ENCODE assay signal across 10 mouse cellular contexts in the genomic region with DNA sequence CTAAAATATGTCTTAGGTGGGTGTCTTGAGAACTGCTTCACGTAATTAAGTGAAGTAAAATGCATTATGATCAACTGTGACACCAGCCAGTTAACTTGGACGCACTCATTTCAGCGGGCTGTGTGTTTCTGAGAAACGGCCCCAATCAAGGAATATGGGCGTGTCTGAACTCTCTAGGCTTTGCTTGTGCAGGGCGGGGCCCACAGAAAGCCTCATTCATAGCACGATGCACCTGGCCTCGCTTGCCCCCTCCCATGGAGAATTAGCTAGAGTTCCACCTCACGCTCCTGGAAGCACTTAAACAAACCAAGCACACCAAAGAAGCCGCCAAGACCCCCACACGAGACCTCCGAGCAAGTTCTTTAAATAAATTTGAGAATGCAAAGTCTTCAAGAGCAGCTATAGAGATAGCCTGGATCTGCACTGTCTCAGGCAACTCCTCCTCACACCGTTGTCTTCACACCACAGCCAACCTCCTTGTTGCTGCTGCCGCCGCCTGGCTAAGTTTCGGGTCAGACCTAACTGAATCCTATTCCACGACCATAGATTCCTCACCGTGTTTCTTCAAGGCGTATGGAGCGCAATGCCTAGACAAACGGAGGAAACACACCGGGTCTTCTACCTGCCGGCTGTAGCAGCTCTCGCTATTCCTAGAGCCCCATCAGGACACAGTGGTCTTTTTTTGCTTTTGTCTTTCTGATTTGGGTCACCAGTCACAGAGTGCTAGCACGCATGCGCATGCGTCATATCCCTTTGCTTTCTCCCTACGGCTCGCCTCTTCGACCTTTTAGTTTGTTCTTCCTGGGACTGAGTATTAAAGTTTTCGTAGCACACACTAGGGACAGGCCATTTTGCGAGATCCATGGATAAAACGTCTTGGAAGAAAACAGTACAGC.
DNase-seq lines count a peak whose midpoint lies in the region; ATAC-seq and TF ChIP-seq lines count a peak whose summit lies in the region.
"Had no signal": no experiment of that assay in that cellular context is flagged by ENCODE, and none has a peak within 500 bp of the region (broad histone marks: within the 10 kb centered on the region; RNA-seq: fewer than 3 reads in every experiment).

No protein-coding gene starts in this region.

- TF ChIP-seq CTCF in midbrain, postnatal 0 days (IDR thresholded peaks at IDR 0.05), result no peak
- peak; percentile 40 for TF ChIP-seq CTCF in intestine, postnatal 0 days (IDR thresholded peaks at IDR 0.05; ENCODE audit: low read depth)

- H3K4me1 ChIP-seq in heart, embryonic 14.5 days (ENCODE audit: control insufficient read depth in 2 of 2, insufficient read depth in 2 of 2, low read length in 2 of 2), result peaks cover 6 to 14% of the 10 kb centered on the region in 2 experiments; a peak in 3 of 4 replicates
- H3K4me1 ChIP-seq in midbrain, embryonic 12.5 days, result peaks cover 17% of the 10 kb centered on the region
- no peaks in the 10 kb centered on the region for H3K4me1 ChIP-seq in midbrain, postnatal 0 days (ENCODE audit: insufficient read depth, low read length)
- no peaks in the 10 kb centered on the region for H3K4me1 ChIP-seq in intestine, postnatal 0 days (replicated peaks; ENCODE audit: control insufficient read depth, insufficient read depth, low read length)

- H3K27me3 ChIP-seq in heart, embryonic 14.5 days (ENCODE audit: control insufficient read depth, insufficient read depth, low read length), result no peaks in the 10 kb centered on the region
- H3K27me3 ChIP-seq in midbrain, embryonic 12.5 days, result no peaks in the 10 kb centered on the region
- H3K27me3 ChIP-seq in midbrain, postnatal 0 days (ENCODE audit: insufficient read depth, low read length), result no peaks in the 10 kb centered on the region
- H3K27me3 ChIP-seq in intestine, postnatal 0 days (replicated peaks; ENCODE audit: control insufficient read depth, insufficient read depth, low read length), result no peaks in the 10 kb centered on the region

- H3K36me3 ChIP-seq in heart, embryonic 14.5 days (ENCODE audit: control insufficient read depth, insufficient read depth, low read length), result no peaks in the 10 kb centered on the region
- H3K36me3 ChIP-seq in midbrain, embryonic 12.5 days, result no peaks in the 10 kb centered on the region
- H3K36me3 ChIP-seq in midbrain, postnatal 0 days (ENCODE audit: insufficient read depth, low read length), result no peaks in the 10 kb centered on the region
- no peaks in the 10 kb centered on the region for H3K36me3 ChIP-seq in intestine, postnatal 0 days (ENCODE audit: control insufficient read depth, insufficient read depth)

- no peak for DNase-seq in heart, adult 18-20 months
- DNase-seq in midbrain, postnatal 0 days (ENCODE audit: low spot score), result no peak
- DNase-seq in yolk sac, embryonic 10.5 days (ENCODE audit: low spot score), result peak; percentile 40
- no peak for DNase-seq in cerebellum, adult 11-12 months
- no peak for DNase-seq in lung, postnatal 14 days
- DNase-seq: cerebellum, adult 9-11 months had no signal

- H3K4me3 ChIP-seq in heart, embryonic 14.5 days (ENCODE audit: control insufficient read depth in 1 of 2, insufficient read depth in 1 of 2, low read depth in 1 of 2, low read length in 2 of 2), result peak overlapping the region in 1 of 2 experiments; percentile 9; a peak in 1 of 4 replicates
- H3K4me3 ChIP-seq in midbrain, embryonic 12.5 days, result no peak overlapping the region
- no peak overlapping the region for H3K4me3 ChIP-seq in midbrain, postnatal 0 days (ENCODE audit: low read depth, low read length)
- H3K4me3 ChIP-seq in intestine, postnatal 0 days (ENCODE audit: low read depth, low read length), result peak overlapping the region; percentile 21

- no peak overlapping the region for H3K9ac ChIP-seq in heart, embryonic 14.5 days (ENCODE audit: low read length)
- H3K9ac ChIP-seq in midbrain, embryonic 12.5 days (replicated peaks), result no peak overlapping the region
- H3K9ac ChIP-seq in midbrain, postnatal 0 days (replicated peaks; ENCODE audit: low read length, poor library complexity, severe bottlenecking), result no peak overlapping the region
- no peak overlapping the region for H3K9ac ChIP-seq in intestine, postnatal 0 days (ENCODE audit: low read depth, low read length)

- 53% methylated on average over 33 of the region's 33 CpGs for WGBS in heart, embryonic 14.5 days
- 78% methylated on average over 33 of the region's 33 CpGs for WGBS in midbrain, embryonic 12.5 days
- WGBS in midbrain, postnatal 0 days, result 79% methylated on average over 33 of the region's 33 CpGs
- 53% methylated on average over 33 of the region's 33 CpGs for WGBS in intestine, postnatal 0 days

- H3K27ac ChIP-seq in heart, embryonic 14.5 days (replicated peaks in 1 of 2; ENCODE audit: control insufficient read depth in 1 of 2, insufficient read depth in 1 of 2, low read depth in 2 of 2, low read length in 2 of 2), result no peak overlapping the region
- H3K27ac ChIP-seq in midbrain, embryonic 12.5 days (replicated peaks), result no peak overlapping the region
- H3K27ac ChIP-seq in midbrain, postnatal 0 days (ENCODE audit: low read depth, low read length), result no peak overlapping the region
- H3K27ac ChIP-seq in intestine, postnatal 0 days (ENCODE audit: low read depth, low read length), result peak overlapping the region; percentile 21; the same call in 1 of the 2 replicates

- H3K9me3 ChIP-seq in heart, embryonic 14.5 days (ENCODE audit: control insufficient read depth, low read length), result no peaks in the 10 kb centered on the region
- H3K9me3 ChIP-seq in midbrain, embryonic 12.5 days, result no peaks in the 10 kb centered on the region
- no peaks in the 10 kb centered on the region for H3K9me3 ChIP-seq in midbrain, postnatal 0 days (ENCODE audit: low read length)
- no peaks in the 10 kb centered on the region for H3K9me3 ChIP-seq in intestine, postnatal 0 days (ENCODE audit: control insufficient read depth)

- peak overlapping the region; percentile 49 for H3K4me2 ChIP-seq in heart, embryonic 14.5 days (ENCODE audit: low read length)
- 0 out of 2 replicates have a peak overlapping the region, but pooled peaks have one; percentile 7 for H3K4me2 ChIP-seq in midbrain, embryonic 12.5 days (replicated peaks)
- H3K4me2 ChIP-seq in midbrain, postnatal 0 days (ENCODE audit: low read depth, low read length, poor library complexity, severe bottlenecking), result no peak overlapping the region
- H3K4me2 ChIP-seq in intestine, postnatal 0 days (replicated peaks; ENCODE audit: low read depth), result peak overlapping the region; percentile 55

- no peak for ATAC-seq in heart, embryonic 14.5 days (ENCODE audit: insufficient number of reproducible peaks, insufficient read depth, low FRiP score, low read depth)
- no peak for ATAC-seq in midbrain, embryonic 12.5 days (ENCODE audit: low FRiP score, low read depth)
- ATAC-seq in midbrain, postnatal 0 days (ENCODE audit: low FRiP score), result no peak
- peak; percentile 85 for ATAC-seq in intestine, postnatal 0 days
- ATAC-seq: CD4-positive, CD25-positive, alpha-beta regulatory T cell, adult 4 months had no signal
